In genomic region chr7:70158531-70158930, GRCm38 (mm10) we compare ENCODE assay signal across 22 mouse cellular contexts.
"Had no signal": no experiment of that assay in that cellular context is flagged by ENCODE, and none has a peak within 500 bp of the region (broad histone marks: within the 10 kb centered on the region; RNA-seq: fewer than 3 reads in every experiment).

No protein-coding gene starts in this region.

- H3K27ac ChIP-seq: liver, embryonic 15.5 days; lung, embryonic 15.5 days; macrophage; neural tube, embryonic 13.5 days; neural tube, embryonic 15.5 days had no signal

- H3K4me2 ChIP-seq: liver, embryonic 15.5 days; lung, embryonic 15.5 days; midbrain, embryonic 11.5 days; neural tube, embryonic 13.5 days; neural tube, embryonic 15.5 days had no signal

- H3K4me3 ChIP-seq: liver, embryonic 15.5 days; lung, embryonic 15.5 days; megakaryocyte, embryonic 14.5 days; myocyte; neural tube, embryonic 13.5 days; neural tube, embryonic 15.5 days had no signal

- H3K4me1 ChIP-seq: liver, embryonic 15.5 days; lung, embryonic 15.5 days; megakaryocyte, embryonic 14.5 days; neural tube, embryonic 13.5 days; neural tube, embryonic 15.5 days had no signal

- ATAC-seq: liver, postnatal 0 days; lung, postnatal 0 days; midbrain, embryonic 16.5 days had no signal

- H3K9me3 ChIP-seq: liver, embryonic 15.5 days; lung, embryonic 15.5 days; neural tube, embryonic 13.5 days; neural tube, embryonic 15.5 days had no signal

- H3K36me3 ChIP-seq: liver, embryonic 15.5 days; lung, embryonic 15.5 days; neural tube, embryonic 13.5 days; neural tube, embryonic 15.5 days had no signal

- H3K9ac ChIP-seq: liver, embryonic 15.5 days; liver, postnatal 0 days; lung, embryonic 15.5 days; neural tube, embryonic 13.5 days; neural tube, embryonic 15.5 days had no signal

- H3K27me3 ChIP-seq: liver, embryonic 15.5 days; lung, embryonic 15.5 days; megakaryocyte, embryonic 14.5 days; neural tube, embryonic 13.5 days; neural tube, embryonic 15.5 days had no signal

- DNase-seq: liver, postnatal 0 days; lung, adult 2 months; lung, postnatal 14 days; lung, postnatal 36 days; midbrain, embryonic 14.5 days; right cerebral cortex, adult 18-20 months; right cerebral cortex, postnatal 25 days; right cerebral cortex, postnatal 4 days; spleen, adult 18-20 months; thymus, adult 18-20 months; thymus, postnatal 14 days; thymus, postnatal 36 days had no signal
